Mouse (Mus musculus): ENCODE data around the gene Atg7. TPM values are rescaled to one million over a fixed set of nuclear protein-coding genes. Genes with fewer than 3 reads are reported as not detected.
A peak's percentile ranks its signal among the peaks of the same experiment; 100 is the strongest.
"Not testable (repeated sequence)": the region's sequence is repeated elsewhere in the genome, so short reads cannot be mapped to it uniquely, and the experiment has no call there.

Atg7 gene
- total RNA-seq, 4 experiments from 2014 or later: 11.5 to 13.1 (median 12.2) TPM

DNA sequence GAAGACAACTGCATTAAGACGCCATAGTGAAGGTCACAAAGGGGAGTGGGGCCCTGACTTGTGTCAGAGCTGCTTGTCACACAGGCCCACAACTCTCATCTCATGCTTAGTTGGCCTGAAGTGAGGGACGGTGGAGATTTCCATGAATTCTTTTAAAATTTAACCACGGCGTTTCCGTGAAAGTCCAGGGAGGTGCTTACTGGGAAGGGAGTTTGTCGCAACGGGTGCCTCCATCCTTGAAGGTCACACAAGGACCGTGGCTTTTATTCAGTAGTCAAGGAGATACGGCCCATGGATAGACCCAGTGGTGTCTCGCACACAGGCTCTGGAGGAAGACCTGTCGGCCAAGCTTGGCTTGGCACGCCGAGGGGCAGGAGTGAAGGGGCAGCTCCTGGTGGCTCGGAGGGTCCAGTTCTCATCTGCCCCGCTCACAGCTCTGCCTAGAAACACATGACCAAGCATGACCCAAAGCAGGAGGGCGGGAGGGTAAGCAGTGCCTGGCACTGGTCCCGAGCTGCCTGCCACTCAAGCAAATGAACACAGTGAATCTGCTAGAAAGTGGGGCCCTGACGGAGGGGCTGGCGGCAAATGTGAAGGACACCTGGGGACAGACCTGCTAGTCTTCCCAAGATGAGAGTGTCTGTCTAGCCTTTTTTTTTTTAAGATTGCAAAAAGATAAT is 236.1 kb downstream of the Atg7 start:
- no peak for DNase-seq (ENCODE audit: low spot score)

DNA sequence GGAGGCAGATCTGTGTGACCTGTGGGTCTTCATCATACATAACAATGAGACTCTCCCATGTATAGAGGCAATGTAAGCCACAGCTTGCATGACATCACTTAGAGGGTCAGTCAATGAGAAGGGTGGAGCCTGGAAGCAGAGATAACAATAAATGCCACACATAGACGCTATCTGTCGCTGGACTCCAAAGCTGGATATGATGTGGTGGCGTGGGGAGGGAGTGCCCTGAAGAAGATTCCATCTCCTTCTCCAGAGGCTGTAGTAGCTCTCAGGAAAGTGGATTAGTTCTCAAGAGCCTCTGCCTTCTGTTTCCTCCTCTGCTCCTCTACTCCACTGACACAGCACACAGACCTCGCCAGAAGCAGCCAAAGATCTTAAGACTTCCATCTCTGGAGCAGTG is 237.9 kb downstream of the Atg7 start:
- DNase-seq (ENCODE audit: low spot score): no peak

DNA sequence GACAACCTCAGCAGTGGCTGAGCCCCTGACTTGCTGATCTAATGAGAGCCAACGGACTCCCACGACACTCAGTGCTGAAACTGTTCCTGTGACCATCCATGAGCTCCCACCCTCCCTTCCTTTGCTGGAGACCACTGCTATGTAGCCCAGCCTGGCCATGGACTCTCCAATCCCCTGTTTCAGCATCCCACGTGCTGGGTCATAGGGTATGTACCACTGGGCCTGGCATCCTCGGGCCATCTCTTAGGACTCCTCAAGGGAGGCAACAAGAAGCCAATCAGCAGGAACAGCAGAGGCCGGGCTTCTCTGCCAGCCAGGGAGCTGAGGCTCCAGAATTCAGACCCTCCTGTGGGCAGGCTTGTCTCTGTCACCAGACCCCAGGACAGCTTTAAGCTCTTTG is 239.3 kb downstream of the Atg7 start:
- DNase-seq (ENCODE audit: low spot score): no peak

DNA sequence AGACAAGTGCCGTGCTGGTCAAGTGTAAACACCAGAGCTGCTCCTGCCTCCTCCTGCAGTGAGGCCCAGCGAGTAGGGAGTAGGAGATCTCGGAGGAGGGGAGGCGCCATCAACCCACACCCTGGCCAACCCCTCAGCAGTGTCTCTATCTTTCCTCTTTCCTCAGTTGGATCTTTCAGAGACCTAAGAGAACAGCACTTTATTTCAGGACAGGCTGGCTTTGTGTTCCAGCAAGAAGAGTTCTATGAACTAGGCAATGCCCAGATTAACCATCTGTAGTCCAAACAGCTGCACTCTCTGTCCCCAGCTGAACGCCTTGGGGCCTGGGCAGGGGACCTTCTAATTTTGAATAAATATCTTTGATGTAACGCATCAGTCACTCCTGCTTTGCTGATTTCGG is 239.8 kb downstream of the Atg7 start:
- no peak for DNase-seq (ENCODE audit: low spot score)

DNA sequence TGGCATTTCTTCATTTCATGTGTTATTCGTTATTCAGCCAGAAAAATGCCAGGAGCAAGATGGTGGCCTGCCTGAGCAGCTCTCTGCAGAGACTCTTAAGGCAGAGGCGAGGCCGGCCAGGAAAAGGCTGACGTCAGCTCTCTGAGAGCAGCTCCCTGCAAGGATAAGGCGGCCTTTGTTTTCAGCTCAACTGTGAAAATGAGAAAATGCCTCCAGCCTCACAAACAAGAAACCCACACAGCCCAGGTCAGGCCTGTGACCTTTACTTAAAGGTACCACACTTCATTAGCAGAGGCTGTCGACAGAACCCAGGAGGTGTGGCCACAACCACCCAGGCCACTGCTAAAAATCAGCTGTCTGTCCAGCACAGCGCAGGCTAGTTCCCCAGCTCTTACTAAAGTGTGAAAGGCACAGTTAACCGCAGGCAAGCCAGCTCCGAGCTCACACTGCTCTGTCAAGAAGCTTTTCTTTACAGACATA is 240.4 kb downstream of the Atg7 start:
- DNase-seq (ENCODE audit: low spot score): peak; percentile 81

DNA sequence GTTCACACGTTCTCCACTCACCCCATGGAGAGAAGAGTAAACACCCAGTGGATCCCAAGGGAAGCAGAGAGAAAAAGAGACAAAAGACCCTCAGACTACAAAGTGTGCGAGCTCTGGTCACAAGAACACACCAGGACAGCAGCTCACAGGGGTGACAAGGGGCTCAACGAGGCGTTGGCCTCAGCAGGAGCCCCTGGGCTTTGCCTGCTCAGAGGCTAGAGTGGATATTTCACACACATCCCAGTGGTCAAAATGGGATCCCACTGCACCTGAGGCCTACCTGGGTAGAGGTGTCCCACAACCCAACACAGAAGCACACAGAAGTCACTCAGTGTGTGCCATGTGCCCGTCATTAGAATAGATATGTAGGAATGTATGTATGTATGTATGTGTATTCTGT is 242.2 kb downstream of the Atg7 start:
- no peak for DNase-seq (ENCODE audit: low spot score)

DNA sequence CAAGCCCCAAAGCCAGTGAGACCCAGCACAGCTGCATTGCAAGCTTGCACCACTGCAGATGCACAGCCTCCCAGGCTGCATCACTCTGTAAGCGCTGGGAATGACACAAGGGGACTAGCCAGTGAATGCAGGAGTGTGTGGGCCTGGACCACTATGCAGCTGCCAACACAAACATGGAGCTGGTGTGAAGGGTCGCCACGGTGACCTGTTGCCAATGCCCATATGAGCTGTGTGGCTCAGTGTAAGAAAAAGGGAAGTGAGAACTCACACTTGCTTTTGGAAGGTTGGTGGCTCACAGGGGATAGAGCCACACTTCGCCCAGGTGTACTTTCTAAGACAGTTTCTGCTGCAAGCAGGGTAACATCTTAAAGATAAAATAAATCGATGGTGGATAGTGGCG is 243.1 kb downstream of the Atg7 start:
- no peak for DNase-seq (ENCODE audit: low spot score)

DNA sequence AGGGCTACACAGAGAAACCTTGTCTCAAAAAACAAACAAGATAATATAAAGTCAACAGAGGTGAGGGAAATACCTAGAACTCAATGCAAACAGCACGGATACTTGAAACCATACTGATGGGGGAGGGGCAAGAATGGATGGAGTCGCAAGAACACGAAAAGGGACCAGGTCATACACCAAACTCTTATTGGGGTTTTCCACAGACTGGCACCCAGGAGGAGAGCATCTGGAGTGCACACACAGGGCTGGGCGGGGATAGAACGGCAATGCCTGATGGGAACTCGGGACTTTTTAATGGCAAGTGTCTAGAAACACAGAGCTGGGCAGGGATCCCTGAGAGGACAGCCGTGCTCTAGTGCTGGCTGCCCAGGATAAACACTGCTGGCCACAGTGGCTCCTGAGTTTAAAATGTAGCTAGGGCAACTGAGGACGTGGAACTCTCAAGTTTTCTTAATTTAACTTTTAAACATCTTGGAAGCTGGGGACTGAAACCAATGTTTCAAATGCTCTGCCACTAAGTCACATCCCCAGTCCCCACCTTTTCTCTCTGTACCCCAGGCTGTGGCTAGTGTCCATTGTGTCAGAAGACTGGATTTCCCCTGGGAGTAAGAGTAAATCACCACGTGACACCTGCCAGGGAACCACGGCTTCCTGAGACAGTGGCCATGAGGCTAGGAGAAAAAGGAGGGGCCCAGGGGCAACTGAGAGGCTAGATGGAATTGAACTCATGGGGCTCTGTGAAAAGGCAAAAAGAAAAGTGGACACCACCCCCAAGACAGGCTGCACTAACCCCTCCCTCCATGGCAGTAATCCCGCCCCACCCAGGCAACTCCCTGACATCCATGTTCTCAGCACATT is 243.8 kb downstream of the Atg7 start:
- DNase-seq (ENCODE audit: low spot score): no peak

DNA sequence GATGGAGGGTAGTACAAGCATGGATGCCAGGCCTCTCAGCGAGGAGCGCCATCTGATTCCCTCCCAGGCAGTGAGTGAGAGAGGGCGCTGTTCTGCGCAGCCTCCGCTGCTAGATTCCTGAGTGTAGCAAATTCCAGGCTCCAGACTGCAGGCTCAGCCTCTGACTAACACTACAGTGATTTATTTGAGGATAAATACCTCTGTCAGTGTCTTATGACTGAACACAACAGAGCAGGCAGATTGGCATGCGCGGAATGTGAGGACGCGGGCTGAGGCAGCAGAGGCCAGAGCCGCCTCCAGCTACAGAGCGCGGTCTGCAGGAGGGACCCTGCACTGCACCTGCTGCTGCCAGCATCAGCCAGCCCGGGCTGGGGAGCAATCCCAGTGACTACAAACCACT is 246.0 kb downstream of the Atg7 start:
- peak; percentile 77 for DNase-seq (ENCODE audit: low spot score)

DNA sequence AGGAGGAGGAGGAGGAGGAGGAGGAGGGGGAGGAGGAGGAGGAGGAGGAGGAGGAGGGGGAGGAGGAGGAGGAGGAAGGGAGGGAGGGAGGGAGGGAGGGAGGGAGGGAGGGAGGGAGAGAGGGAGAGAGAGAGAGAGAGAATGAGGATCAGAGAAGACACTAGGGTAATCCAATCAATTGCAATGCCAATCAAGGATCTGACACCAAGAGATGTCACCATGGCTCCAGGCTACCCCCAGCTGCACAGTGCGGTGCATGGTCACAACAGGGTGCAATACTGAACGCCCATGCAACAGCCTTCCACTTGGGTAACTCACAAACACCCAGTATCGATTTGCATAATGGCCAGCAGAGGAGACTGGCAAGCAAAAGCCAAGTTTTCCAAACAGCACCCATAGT is 247.1 kb downstream of the Atg7 start:
- DNase-seq (ENCODE audit: low spot score): not testable (repeated sequence)

DNA sequence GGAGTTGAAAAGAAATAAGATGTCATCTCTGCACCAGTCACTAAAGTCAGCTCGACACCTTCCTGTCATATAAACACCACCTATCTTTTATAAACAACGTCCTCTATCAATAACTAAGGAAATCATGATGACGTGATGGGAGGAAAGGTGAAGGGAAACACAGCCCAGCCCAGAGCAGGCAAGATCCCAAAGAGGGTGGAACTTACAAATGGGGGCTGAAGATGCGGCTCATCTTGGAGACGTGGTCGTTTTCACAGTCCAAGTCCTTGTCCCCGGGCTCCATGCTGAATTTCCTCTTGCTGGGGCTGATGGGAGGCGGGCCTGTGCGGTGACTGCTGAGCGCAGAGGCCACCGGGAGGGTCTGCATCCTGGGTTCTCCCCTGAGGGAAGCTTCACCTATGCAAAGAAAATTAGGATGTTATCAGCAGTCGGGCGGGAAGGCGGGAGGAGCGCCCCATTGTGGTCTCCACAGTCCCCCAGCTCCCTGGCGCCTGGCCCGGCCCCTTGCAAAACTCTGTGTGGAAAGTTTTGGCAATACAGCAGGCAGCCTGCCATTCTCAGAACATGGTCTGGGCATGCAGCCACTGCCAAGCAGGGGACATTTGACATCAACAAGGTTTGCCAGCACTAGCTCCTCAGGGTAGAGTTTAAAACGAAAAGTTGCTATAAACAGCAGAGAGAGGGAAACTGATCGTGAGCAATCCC is 247.7 kb downstream of the Atg7 start:
- DNase-seq (ENCODE audit: low spot score): peak; percentile 84

DNA sequence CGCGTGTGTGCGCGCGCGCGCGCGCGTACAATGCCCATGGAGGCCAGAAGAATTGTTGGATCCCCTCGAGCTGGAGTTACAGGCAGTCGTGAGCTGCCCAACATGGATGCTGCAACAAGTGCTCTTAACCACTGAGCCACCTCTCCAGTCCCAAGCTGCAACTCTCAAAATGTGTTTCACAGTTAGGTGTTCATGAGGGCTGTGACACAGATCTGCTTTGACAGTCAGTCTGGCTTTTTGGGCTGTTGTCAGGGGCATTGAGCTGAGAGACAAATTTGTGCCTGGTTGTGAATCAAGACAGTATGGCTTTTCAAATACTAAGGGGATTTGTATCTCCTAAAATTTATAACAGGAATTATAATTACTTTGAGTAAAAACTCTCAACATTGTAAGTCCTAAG is 248.4 kb downstream of the Atg7 start:
- no peak for DNase-seq (ENCODE audit: low spot score)

DNA sequence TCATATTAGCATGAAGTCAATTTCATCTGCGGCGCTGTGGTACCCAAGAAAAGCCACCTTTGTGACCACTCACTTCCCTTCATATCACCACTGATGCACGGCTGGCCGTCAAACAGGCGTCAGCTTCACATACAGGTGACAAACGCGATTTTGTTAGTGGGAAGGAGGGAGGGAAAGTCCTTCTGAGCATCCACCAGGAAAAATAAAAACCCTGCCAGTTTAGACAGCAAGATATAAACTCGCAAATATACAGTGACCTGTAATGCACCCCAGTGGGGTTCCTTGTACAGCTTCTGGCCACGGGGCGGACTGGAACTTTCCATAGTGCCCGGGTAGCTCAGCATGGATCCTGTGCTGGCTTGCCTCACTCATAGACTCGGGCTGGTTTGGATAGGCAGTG is 248.9 kb downstream of the Atg7 start:
- no peak for DNase-seq (ENCODE audit: low spot score)

DNA sequence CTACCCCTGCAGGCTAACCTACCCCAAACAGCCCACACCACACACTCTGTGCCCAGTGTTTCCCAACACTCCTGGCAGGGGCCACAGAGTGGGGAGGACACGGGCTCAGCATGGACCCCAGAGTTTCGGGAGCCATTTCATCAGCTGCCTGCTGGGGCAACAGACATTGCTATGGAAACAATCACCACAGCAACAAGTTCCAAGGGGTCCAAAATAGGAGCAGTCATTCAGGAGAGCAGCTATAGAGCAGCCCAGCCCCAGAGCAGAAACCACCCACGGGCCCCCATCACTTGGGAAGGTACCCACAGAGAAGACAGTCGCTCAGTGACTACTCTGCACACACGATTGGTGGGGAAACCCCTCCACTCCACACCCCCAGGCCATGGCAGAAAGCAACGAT is 249.5 kb downstream of the Atg7 start:
- DNase-seq (ENCODE audit: low spot score): no peak

DNA sequence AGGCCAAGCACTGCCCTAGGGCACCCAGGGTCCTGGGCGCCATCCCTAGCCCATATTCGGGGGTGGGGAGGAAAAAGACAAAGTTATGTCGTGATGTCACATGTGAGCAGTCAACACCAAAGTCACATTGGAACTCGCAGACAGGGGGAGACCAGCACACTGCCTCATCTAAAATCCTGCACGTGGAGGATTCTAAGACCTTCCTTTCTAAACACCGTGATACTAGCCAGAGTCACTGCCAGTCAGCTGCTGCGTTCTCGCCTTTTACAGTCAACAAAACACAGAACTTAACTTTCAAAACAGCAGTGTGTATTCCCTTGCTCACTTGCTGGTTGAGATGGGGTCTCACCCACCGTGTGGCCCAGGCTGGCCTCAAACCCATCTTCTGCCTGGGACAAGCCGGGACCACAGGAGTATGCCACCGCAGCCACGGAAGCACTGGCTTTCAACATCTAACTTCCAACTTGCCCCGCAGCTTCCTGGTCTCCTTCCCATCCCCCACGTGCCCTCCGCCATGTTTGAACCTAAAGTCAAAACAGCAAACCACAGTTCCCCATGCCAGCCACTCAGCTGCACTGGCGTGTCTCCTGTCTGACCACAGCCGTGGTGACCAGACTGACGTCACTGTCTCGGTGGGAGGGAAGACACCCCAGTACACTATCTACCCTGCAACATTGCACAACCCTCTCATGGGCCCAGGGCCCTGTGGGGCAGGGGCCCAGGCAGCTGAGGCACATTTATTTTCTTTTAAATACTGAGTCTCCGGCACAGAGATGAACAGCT is 250.7 kb downstream of the Atg7 start:
- DNase-seq (ENCODE audit: low spot score): peak; percentile 86

DNA sequence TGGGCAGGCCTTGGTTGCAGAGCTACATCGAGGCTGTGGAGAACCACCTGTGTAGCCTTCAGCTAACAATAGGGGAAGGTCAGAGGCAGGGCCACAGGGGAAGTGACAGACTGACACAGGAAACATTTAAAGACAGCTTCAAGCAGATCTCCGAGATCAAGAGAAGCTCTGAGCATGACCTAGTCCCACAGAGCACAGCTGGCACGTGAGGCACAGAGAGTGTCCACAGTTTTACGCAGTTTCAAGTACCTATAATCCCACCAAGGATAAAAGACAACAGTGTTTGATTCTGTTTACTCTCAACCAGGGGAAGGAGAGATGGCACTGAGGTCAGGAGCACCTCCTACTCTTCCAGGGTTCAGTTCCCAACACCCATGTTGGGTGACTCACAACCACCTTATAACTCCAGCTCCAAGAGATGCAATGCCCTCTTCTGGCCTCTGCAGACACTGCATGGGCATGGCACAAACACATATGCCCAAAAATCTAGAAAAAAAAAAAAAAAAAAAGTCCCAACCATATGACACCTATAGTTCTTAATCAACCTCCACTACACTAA is 251.7 kb downstream of the Atg7 start:
- no peak for DNase-seq (ENCODE audit: low spot score)

DNA sequence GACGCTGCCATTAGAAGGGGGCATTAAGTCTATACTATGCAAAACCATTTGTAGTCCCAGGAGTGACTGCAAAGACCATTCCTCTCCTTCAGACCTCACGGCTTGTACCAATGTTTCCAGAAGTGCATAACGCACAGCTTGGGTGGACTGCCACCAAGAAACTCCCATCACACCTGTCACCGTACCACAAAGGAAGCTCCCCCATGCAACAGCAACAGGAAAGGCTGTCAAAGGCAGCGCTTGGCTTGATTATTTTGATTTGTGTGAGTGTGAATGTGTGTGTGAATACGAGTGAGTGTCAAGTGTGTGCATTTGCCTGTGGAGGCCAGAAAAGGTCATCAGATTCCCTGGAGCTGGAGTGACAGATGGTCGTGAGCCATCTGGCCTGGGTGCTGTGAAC is 252.3 kb downstream of the Atg7 start:
- DNase-seq (ENCODE audit: low spot score): no peak

DNA sequence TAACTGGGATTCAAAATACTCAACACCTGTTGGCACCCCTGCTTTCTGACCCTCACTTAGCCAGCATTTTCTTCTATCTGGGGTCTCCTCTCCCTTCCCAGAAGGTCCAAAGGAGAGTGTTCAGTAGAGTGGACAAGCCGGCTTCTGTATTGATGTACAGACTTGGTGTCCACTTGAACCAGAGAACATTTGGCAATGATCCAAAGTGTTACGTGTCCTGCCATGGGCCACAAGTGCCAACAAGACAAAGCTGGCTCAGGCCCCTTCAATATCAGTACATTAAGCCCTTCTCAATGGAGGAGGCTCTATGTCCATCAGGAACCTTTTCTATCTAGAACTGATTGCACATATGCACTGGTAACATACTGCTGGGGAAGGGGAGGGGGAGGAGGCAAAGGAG is 253.4 kb downstream of the Atg7 start:
- DNase-seq (ENCODE audit: low spot score): no peak

DNA sequence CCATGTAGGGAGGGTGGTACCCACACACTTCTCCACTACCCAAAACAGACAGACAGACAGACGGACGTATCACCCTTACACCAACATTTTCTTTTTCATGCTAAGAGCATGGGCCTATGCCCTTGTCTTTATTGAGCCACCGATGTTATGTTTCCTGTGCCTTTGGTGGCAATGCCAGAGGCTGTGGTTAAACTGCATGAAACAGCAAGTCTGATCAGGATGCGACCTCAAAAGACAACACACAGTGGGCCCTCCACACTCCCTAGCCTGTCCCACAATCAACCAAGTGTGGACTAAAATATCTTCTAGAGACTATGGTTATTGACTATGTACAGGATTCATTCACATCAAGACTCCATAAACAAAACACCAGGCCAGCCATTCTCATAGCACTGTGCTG is 256.1 kb downstream of the Atg7 start:
- no peak for DNase-seq (ENCODE audit: low spot score)

DNA sequence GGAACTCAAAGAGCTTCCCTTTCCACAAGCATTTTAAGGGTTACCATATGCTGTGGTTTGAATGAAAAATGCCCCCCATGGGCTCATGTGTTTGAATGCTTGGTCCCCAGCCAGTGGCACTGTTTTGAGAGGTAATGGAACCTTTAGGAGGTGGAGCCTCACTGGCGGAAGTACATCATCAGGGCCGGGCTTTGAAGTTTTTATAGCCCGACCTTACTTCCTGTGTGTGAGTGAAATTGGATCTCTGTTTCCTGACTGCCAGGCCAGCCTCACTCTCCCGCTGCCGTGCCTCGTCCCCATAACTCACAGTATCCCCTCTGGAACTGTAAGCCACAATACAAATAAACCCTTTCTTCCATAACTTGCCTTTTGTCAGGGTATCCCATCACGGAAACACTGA is 256.8 kb downstream of the Atg7 start:
- DNase-seq (ENCODE audit: low spot score): no peak

DNA sequence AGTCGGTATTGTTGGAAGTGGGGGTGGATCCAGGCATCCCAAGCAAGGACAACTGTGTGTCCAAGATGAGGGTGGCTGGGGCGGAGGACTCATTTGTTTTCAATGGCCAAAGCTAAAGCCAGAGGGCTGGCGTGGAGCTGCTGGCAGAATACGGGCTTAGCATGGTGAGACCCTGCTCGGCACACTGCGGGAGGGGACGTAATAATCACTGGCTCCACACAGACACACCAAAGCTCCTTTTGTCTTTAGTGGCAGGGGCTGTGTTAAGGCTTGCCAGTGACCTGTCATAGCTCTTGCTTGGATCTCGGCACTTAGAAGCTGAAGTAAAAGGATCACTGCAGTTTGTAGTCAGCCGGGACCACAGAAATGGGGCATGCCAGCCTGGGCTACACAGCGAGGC is 257.3 kb downstream of the Atg7 start:
- DNase-seq (ENCODE audit: low spot score): no peak

All from heart, adult 8-10 months (tissue).